Mouse (Mus musculus): ENCODE measurements around the gene Grik5.

DNA sequence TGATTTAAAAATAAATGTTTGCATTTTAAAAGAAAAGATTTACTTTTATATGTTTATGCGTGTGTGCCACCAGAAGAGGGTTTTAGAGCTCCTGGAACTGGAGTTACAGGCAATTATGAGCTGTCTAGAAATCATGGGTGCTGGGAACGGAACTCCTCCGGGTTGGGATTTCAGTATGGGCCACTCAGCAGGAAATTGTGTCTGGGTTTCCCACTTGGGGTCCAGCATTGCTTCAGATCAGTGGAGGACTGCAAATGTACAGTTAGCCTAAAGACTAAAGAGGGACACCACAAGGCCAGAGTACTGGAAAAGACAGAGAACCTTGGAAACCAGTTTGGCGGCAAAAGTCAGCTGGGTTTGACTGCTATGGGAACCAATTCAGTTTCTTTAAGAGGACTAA lies 98.9 kb downstream of the Grik5 start:
- TF ChIP-seq CTCF (IDR thresholded peaks at IDR 0.05; ENCODE audit: control insufficient read depth, insufficient read depth, low read length): no peak
- no peak for TF ChIP-seq POLR2A (IDR thresholded peaks at IDR 0.05; ENCODE audit: borderline replicate concordance, control insufficient read depth, low read depth, low read length)
